Mouse (Mus musculus) hindbrain, embryonic 11.5 days (tissue): ENCODE results near the gene Irf6. TPM values are rescaled to one million over a fixed set of nuclear protein-coding genes. Genes with fewer than 3 reads are reported as not detected.

Experiments used
- ATAC-seq: fragments of 200-750 bp; cut with Nextera tagmentation; 2 replicates; pipeline ENCODE4 v1.8.0; 2017; ENCODE audit warnings: mild to moderate bottlenecking, moderate TSS enrichment, moderate library complexity; ENCODE audit not compliant: low FRiP score
- DNase-seq: peaks from one replicate; pipeline ENCODE4 v3.0.0-alpha.2; 2015; ENCODE audit warnings: low spot score
- H3K27ac ChIP-seq: fragments of 300-500 bp; sonication (generic); 2 replicates; pipeline ENCODE4 v1.5.1; 2014; ENCODE audit warnings: mild to moderate bottlenecking, low read depth, low read length
- H3K27me3 ChIP-seq: fragments of 300-500 bp; sonication (generic); 2 replicates; pipeline ENCODE4 v1.6.1; 2014; ENCODE audit warnings: mild to moderate bottlenecking, low read length, moderate library complexity, mixed read lengths; ENCODE audit not compliant: control insufficient read depth, insufficient read depth
- H3K36me3 ChIP-seq: fragments of 300-500 bp; sonication (generic); 2 replicates; pipeline ENCODE4 v1.6.1; 2014; ENCODE audit warnings: mild to moderate bottlenecking, low read length, moderate library complexity, mixed read lengths; ENCODE audit not compliant: control insufficient read depth, insufficient read depth
- H3K4me1 ChIP-seq: fragments of 300-500 bp; sonication (generic); replicated peaks from 2 replicates; pipeline ENCODE4 v1.6.1; 2014; ENCODE audit warnings: low read length, mixed read lengths; ENCODE audit not compliant: control insufficient read depth, insufficient read depth
- H3K4me2 ChIP-seq: fragments of 300-500 bp; sonication (generic); replicated peaks from 2 replicates; pipeline ENCODE4 v1.6.1; 2014; ENCODE audit warnings: mild to moderate bottlenecking, low read depth, low read length
- H3K4me3 ChIP-seq: fragments of 300-500 bp; sonication (generic); 2 replicates; pipeline ENCODE4 v1.5.1; 2014; ENCODE audit warnings: low read depth, low read length
- H3K9ac ChIP-seq: fragments of 300-500 bp; sonication (generic); 2 replicates; pipeline ENCODE4 v1.6.1; 2014; ENCODE audit warnings: low read depth, low read length
- H3K9me3 ChIP-seq: fragments of 300-500 bp; sonication (generic); 2 replicates; pipeline ENCODE4 v1.6.1; 2016; ENCODE audit warnings: low read length; ENCODE audit not compliant: control insufficient read depth
- WGBS: fragments of 180-500 bp; shearing (Covaris S2); extraction: QIAGEN DNeasy Blood & Tissue Kit; methylation state at CpG from one replicate; pipeline ENCODE4 v1.1.7; 2014; 5-methylcytosine and 5-hydroxymethylcytosine counted together
- polyA plus RNA-seq: library from polyadenylated mRNA; unstranded; fragments of >200 nt; fragmentation: Nextera tagmentation; extraction: Ambion mirVana; gene quantifications from 2 replicates; pipeline ENCODE4 v1.2.1, GENCODE M21; 2014

The Irf6 gene
- polyA plus RNA-seq, 1 experiment from 2014 or later: 3.1 TPM

DNA sequence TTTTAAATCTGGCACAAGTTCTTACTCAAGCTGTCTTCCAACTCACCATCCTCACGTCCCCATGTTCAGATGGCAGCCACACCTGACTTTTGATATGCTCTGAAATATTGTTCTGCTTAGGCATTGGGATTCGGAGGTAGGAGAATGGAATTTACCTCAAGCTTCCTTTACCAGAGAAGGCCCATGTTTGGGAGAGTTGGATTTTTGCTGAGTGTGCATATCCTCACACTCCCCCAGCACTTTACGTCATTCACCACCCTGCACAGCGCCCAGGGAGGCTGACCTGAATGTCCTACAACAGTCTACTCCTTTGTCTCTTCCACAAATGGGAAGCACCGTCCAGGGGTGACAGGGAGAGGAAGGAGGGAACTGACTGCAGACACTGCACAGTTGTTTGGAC is 67.5 kb downstream of the Irf6 start:
- Histone ChIP-seq H3K27ac (no peak overlapping the region), H3K9me3 (no peaks in the 10 kb centered on the region), H3K4me2 (no peak overlapping the region), H3K4me3 (no peak overlapping the region), H3K9ac (no peak overlapping the region), H3K4me1 (no peaks in the 10 kb centered on the region), H3K27me3 (no peaks in the 10 kb centered on the region), H3K36me3 (no peaks in the 10 kb centered on the region)
- DNase-seq (no peak), ATAC-seq (no peak)
- WGBS: 76% methylated on average over 5 of the region's 5 CpGs

Other genes starting within 250 kb of the Irf6 start
- 7.4 and 8.7 TPM in 2 replicates for gene Syt14, start 117.3 kb upstream of the Irf6 start, polyA plus RNA-seq
- 11.5 and 12.7 TPM in 2 replicates for gene Diexf, start 22.8 kb upstream of the Irf6 start, polyA plus RNA-seq
- 14.6 and 16.2 TPM in 2 replicates for gene A130010J15Rik, start 14.9 kb downstream of the Irf6 start, polyA plus RNA-seq
- 1.9 and 2.3 TPM in 2 replicates for gene Traf3ip3, start 48.6 kb downstream of the Irf6 start, polyA plus RNA-seq
- gene Lamb3, start 54.6 kb downstream of the Irf6 start, polyA plus RNA-seq: 0.12 and 0.38 TPM in 2 replicates
- 0.54 TPM in 1 of 2 replicates, not detected in the other for gene Hsd11b1, start 111.0 kb downstream of the Irf6 start, polyA plus RNA-seq
- gene G0s2, start 120.1 kb downstream of the Irf6 start, polyA plus RNA-seq: 6.3 and 7.5 TPM in 2 replicates
- gene Camk1g, start 217.2 kb downstream of the Irf6 start, polyA plus RNA-seq: 12.2 and 13.7 TPM in 2 replicates